Mouse (Mus musculus): ENCODE data around the gene 1700057G04Rik.

The 1700057G04Rik gene

DNA sequence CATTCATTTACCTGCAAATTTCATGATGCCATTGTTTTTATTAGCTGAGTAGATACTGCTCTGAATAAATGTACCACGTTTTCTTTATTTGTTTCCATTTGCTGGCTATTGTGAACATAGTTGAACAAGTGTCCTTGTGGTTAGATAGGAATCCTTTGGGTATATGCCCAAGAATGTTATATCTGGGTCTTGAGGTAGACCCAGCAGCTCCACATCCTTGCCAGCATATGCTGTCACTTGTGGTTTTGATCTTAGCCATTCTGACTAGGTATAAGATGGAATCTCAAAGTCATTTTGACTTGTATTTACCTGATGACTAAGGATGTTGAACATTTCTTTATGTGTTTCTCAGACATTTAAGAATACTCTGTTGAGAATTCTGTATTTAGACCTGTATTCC lies 77.7 kb downstream of the 1700057G04Rik start:
- DNase-seq (ENCODE audit: low read depth) = no peak

DNA sequence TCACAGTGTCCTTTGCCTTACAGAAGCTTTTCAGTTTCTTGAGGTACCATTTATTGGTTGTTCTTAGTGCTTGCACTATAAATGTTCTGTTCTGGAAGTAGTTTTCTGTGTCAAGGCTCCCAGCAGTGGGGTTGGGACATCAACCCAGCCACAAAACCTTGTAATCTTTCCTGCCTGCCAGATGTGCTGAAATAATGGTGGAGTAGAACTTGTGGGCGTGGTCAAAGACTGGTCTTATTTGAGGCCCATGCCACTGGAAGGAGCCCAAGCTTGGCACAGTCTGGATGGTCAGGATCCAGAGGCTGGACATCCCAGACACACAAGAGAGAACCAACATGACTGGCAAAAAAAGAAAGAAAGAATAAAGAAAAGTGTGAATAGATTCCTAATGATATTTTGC lies 78.2 kb downstream of the 1700057G04Rik start:
- DNase-seq (ENCODE audit: low read depth) = no peak

DNA sequence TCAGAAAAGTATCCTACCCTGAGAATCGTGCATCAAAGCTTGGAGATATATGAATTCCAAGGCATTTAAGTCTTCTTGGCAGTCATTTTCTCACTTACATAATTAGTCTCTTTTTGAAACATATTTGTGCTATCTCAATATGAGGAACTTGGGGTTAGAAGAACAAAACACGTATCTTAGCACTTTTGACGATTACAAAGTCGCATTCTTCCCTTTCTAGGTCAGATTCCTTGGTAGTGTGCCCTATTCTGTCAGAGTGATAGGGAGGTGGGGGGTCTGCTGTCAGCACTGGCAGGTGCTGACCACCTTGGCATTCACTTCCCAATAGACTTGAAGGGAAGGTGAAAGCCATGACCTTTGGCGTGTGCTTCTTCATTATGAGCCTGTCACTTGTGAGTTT lies 93.5 kb downstream of the 1700057G04Rik start:
- no peak for DNase-seq (ENCODE audit: low read depth)
